Mouse (Mus musculus) midbrain, embryonic 11.5 days (tissue): Measurements from ENCODE around the gene Jpt2. TPM values are rescaled to one million over a fixed set of nuclear protein-coding genes. Genes with fewer than 3 reads are reported as not detected.

Experiments used
- ATAC-seq: fragments of 200-750 bp; cut with Nextera tagmentation; 2 replicates; pipeline ENCODE4 v1.8.0; 2017; ENCODE audit warnings: moderate TSS enrichment, moderate library complexity; ENCODE audit not compliant: low FRiP score
- DNase-seq: peaks from one replicate; pipeline ENCODE4 v3.0.0; 2015; ENCODE audit warnings: low spot score; ENCODE audit errors: missing footprints
- H3K27ac ChIP-seq: fragments of 300-500 bp; sonication (generic); 2 replicates; pipeline ENCODE4 v1.5.1; 2014; ENCODE audit warnings: low read depth, low read length
- H3K27me3 ChIP-seq: fragments of 300-500 bp; sonication (generic); 2 replicates; pipeline ENCODE4 v1.6.1; 2014; ENCODE audit warnings: mild to moderate bottlenecking, low read length, moderate library complexity, mixed read lengths; ENCODE audit not compliant: control insufficient read depth, insufficient read depth
- H3K36me3 ChIP-seq: fragments of 300-500 bp; sonication (generic); 2 replicates; pipeline ENCODE4 v1.6.1; 2014; ENCODE audit warnings: mild to moderate bottlenecking, low read length, moderate library complexity, mixed read lengths; ENCODE audit not compliant: control insufficient read depth, insufficient read depth
- H3K4me1 ChIP-seq: fragments of 300-500 bp; sonication (generic); 2 replicates; pipeline ENCODE4 v1.6.1; 2014; ENCODE audit warnings: low read length; ENCODE audit not compliant: control insufficient read depth, insufficient read depth
- H3K4me2 ChIP-seq: fragments of 300-500 bp; sonication (generic); 2 replicates; pipeline ENCODE4 v1.6.1; 2014; ENCODE audit warnings: mild to moderate bottlenecking, moderate library complexity
- H3K4me3 ChIP-seq: fragments of 300-500 bp; sonication (generic); 2 replicates; pipeline ENCODE4 v1.5.1; 2014; ENCODE audit warnings: low read depth, low read length
- H3K9ac ChIP-seq: fragments of 300-500 bp; sonication (generic); 2 replicates; pipeline ENCODE4 v1.6.1; 2014; ENCODE audit warnings: low read length
- H3K9me3 ChIP-seq: fragments of 300-500 bp; sonication (generic); 2 replicates; pipeline ENCODE4 v1.6.1; 2016; ENCODE audit warnings: low read length; ENCODE audit not compliant: control insufficient read depth
- WGBS: fragments of 180-500 bp; shearing (Covaris S2); extraction: QIAGEN DNeasy Blood & Tissue Kit; methylation state at CpG from one replicate; pipeline ENCODE4 v1.1.7; 2014; 5-methylcytosine and 5-hydroxymethylcytosine counted together
- polyA plus RNA-seq: library from polyadenylated mRNA; unstranded; fragments of >200 nt; fragmentation: Nextera tagmentation; extraction: Ambion mirVana; gene quantifications from 2 replicates; pipeline ENCODE4 v1.2.1, GENCODE M21; 2014

Jpt2 gene
- polyA plus RNA-seq, 1 experiment from 2014 or later = 284 TPM

DNA sequence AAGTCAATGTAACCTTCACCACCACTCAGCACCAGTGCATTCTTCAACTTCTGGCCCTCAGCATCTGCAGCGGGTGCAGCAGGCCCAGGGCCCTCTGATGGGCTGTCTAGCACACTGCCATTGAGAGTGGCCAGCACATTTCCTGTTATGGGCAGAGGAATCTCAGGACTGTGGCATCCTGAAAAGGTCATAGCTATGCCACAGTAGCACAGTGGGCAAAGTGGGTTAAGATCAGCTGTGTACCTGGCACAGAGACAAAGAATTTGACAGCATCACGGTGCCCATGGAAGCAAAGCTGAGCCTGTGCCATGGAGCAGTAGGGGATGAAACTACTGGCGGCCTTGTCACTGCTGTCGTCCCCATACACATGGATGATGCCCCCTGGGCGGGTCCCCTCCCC is 61.3 kb downstream of the Jpt2 start:
- H3K9me3 ChIP-seq = no peaks in the 10 kb centered on the region
- DNase-seq = no peak
- no peak for ATAC-seq
- no peak overlapping the region for H3K9ac ChIP-seq
- H3K27ac ChIP-seq = no peak overlapping the region
- H3K27me3 ChIP-seq = no peaks in the 10 kb centered on the region
- H3K4me2 ChIP-seq = no peak overlapping the region
- WGBS = 90% methylated on average over 5 of the region's 5 CpGs
- H3K36me3 ChIP-seq = peaks cover 38% of the 10 kb centered on the region
- H3K4me1 ChIP-seq = peaks cover 20% of the 10 kb centered on the region
- H3K4me3 ChIP-seq = no peak overlapping the region

DNA sequence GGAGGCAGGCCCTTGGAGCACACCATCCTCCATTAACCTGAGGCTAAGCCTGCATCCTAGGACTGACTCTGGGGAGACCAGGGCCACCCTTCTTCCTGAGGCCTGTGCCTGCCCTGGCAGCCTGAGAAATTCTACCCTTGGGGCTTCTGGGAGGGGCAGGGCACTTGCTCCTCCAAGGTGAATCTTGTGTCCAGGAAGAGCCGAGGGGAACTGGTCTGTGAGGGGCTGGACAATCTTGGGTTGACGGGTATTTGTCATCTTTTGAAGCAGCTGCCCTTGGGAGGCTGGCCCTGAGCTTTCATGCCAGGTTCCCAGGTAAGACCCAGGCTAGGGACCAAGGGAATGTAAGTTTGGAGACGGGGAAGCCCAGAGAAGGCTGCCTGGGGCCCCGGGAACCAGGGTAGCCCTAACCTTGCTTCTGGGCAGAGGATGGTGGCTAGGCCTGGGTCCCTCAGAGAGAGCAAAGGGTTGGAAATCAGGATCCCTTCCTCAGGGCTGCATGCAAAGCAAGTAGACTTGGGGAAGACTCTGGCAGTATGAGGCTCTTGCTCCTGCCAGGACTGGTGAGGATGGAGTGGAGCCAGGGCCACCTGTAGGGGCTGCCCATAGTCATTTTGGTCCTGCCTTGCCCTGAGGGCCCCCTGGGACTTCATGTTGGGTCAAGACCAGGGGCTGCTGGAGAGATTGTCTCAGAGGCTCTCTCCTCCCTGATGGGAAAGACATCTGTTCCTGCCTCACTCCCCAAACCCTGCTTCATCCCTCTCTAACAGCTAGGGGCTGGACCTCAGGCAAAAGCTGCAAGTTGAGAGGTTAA is 62.2 kb downstream of the Jpt2 start:
- Histone ChIP-seq H3K4me1 (peaks cover 25% of the 10 kb centered on the region), H3K4me3 (no peak overlapping the region), H3K9ac (no peak overlapping the region)

DNA sequence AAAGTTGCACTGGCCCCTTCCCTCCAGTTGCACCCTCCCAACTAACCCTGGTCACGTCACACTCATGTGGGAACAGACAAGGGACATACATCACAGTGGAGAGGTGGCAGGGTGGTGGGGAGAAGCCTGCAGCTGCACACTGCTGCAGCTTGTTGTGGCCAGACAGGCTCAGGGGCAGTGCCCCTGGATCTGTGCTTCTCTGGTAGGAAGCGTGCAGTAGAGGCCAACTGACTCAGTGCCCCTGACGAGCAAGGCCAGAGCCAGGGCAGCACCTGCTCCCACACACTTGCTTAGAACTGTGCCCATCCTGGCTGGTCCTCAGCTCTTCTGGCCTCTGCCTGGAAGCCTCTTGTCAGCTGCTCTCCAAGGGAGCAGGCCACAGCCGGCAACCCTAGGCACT is 62.9 kb downstream of the Jpt2 start:
- no peaks in the 10 kb centered on the region for H3K9me3 ChIP-seq
- H3K27ac ChIP-seq = no peak overlapping the region
- H3K4me2 ChIP-seq = peak overlapping the region; percentile 70; the same call in 1 of the 2 replicates
- DNase-seq (peak; percentile 83), ATAC-seq (no peak)
- H3K27me3 ChIP-seq = no peaks in the 10 kb centered on the region
- H3K9ac ChIP-seq = 0 out of 2 replicates have a peak overlapping the region, but pooled peaks have one; percentile 90
- 85% methylated on average over 4 of the region's 4 CpGs for WGBS
- peaks cover 33% of the 10 kb centered on the region for H3K36me3 ChIP-seq
- H3K4me3 ChIP-seq = peak overlapping the region; percentile 90; the same call in 1 of the 2 replicates
- H3K4me1 ChIP-seq = peaks cover 25% of the 10 kb centered on the region

More for the DNA sequence above, 62.2 kb downstream of the Jpt2 start:
- no peak for DNase-seq
- ATAC-seq = no peak
- H3K9me3 ChIP-seq = no peaks in the 10 kb centered on the region
- peaks cover 35% of the 10 kb centered on the region for H3K36me3 ChIP-seq
- no peaks in the 10 kb centered on the region for H3K27me3 ChIP-seq
- 78% methylated on average over 4 of the region's 4 CpGs for WGBS
- no peak overlapping the region for H3K27ac ChIP-seq
- H3K4me2 ChIP-seq = no peak overlapping the region

DNA sequence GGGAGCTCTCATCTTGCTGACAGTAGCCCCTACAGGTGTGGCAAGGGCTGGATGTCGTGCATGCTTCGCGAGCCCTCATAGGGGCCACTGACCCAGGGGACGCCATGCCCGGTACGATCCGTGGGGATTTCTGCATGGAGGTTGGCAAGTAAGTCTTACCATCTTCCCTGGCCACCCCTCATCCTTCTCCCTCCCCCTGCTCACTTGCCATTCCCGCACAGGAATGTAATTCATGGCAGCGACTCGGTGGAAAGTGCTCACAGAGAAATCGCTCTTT is 63.6 kb downstream of the Jpt2 start:
- Histone ChIP-seq H3K9ac (peak overlapping the region; percentile 90), H3K36me3 (peaks cover 34% of the 10 kb centered on the region), H3K4me2 (peak overlapping the region; percentile 70), H3K4me1 (peaks cover 25% of the 10 kb centered on the region), H3K27me3 (no peaks in the 10 kb centered on the region), H3K9me3 (no peaks in the 10 kb centered on the region), H3K27ac (no peak overlapping the region), H3K4me3 (peak overlapping the region; percentile 90)
- peak; percentile 87 for DNase-seq
- WGBS = 50% methylated on average over 11 of the region's 11 CpGs
- ATAC-seq = no peak

DNA sequence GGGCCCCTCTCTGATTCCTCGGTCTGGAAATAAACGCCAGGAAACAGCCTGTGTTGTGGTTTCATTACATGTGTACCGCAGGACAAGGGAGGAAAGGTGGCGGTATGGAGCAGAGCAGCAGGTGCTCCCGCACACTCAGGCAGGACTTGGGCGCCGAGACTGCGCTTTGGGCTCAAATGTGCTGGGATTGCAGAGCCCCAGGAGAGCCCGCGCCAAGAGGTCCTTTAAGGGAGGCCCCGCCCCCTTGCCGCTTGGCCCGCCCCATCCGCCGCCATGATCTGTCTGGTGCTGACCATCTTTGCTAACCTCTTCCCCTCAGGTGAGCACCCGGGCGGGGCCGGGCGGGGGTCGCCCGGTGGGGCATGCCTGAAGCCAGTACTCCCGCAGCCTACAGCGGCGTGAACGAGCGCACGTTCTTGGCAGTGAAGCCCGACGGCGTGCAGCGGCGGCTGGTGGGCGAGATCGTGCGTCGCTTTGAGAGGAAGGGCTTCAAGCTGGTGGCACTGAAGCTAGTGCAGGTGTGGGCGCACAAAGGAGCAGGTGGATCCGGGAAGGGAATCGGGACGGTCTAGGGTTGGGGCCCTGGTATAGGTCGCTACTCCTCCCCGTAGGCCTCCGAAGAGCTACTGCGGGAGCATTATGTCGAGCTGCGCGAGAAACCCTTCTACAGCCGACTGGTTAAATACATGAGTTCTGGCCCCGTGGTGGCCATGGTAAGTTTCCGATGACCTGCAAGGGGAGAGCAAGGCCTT is 64.1 kb downstream of the Jpt2 start, which contains the start of gene Nme3:
Gene Nme3, plus strand, starts transcription at position 260 of the 752 bp plus-strand sequence.
- DNase-seq (peak; percentile 94), ATAC-seq (peak; percentile 75)
- Histone ChIP-seq H3K27ac (peak within 1 kb of the TSS; percentile 56), H3K27me3 (no peaks in the 10 kb centered on the region), H3K36me3 (peaks cover 33% of the 10 kb centered on the region), H3K9ac (peak within 1 kb of the TSS; percentile 90), H3K4me2 (peak within 1 kb of the TSS; percentile 70), H3K4me1 (peaks cover 25% of the 10 kb centered on the region), H3K9me3 (no peaks in the 10 kb centered on the region), H3K4me3 (peak within 1 kb of the TSS; percentile 90)
- WGBS = 2% methylated on average over 47 of the region's 50 CpGs

DNA sequence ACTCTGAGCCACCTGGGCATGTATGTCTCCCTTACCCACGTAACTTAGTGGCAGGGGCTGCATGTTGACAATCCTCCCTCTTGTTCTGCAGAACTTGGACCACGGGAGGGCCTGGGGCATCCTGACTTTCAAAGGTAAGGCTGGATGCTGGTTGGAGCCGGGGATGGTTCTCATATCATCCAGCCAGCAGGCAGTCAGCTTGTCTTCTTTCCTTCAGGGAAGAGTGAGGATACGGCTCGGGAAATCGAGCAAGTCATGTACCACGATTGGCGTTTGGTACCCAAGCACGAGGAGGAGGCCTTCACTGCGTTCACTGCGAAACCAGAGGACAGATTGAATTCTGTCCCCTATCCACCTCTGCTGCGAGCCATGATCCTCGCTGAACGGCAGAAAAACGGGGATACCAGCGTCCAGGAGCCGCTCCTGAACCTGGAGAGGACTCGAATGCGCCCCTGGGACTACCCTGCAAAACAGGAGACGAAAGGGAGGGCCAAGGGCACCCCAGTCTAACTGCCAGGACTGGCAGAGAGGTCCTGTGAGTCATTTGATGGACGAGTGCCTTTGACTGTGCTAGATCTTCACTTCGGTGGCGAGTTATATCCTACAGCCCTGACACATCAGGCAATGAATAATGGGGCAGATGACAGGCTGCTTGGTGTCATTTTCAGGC is 64.8 kb downstream of the Jpt2 start:
- no peaks in the 10 kb centered on the region for H3K27me3 ChIP-seq
- H3K36me3 ChIP-seq = peaks cover 35% of the 10 kb centered on the region
- H3K27ac ChIP-seq = no peak overlapping the region
- peak overlapping the region; percentile 90 for H3K4me3 ChIP-seq
- H3K4me2 ChIP-seq = peak overlapping the region; percentile 70
- DNase-seq = peak; percentile 92
- H3K9me3 ChIP-seq = no peaks in the 10 kb centered on the region
- H3K4me1 ChIP-seq = peaks cover 25% of the 10 kb centered on the region
- ATAC-seq = 0 out of 2 replicates have a peak, but pooled peaks have one; percentile 1
- H3K9ac ChIP-seq = peak overlapping the region; percentile 90
- WGBS = 12% methylated on average over 23 of the region's 23 CpGs

DNA sequence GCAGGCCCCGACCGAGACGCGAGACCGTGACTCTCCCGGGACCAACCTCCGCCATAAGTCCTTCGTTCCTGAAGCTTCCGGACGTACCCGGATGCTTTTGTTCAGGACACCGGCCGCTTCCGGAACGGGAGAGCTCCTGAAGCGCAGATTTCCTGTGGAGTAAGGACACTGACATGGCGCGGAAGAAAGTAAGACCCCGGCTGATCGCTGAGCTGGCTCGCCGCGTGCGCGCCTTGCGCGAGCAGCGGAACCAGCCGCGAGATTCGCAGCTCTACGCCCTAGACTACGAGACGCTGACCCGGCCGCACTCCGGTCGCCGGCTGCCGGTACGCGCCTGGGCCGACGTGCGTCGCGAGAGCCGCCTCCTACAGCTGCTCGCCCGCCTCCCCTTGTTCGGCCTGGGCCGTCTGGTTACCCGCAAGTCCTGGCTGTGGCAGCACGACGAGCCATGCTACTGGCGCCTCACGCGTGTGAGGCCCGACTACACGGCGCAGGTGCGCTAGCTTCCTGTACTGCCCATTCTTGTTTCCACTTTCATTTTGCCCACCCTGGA is 65.4 kb downstream of the Jpt2 start, which contains the start of the genes Eme2 and Mrps34:
Gene Eme2, minus strand, starts transcription at position 93 of the 553 bp plus-strand sequence.
Gene Mrps34, plus strand, starts transcription at position 122 of the 553 bp plus-strand sequence.
- WGBS = under 1% methylated on average over 62 of the region's 62 CpGs
- peak; percentile 98 for DNase-seq
- Histone ChIP-seq H3K36me3 (peaks cover 34% of the 10 kb centered on the region), H3K4me2 (peak within 1 kb of the TSS; percentile 70), H3K4me1 (peaks cover 25% of the 10 kb centered on the region), H3K9me3 (no peaks in the 10 kb centered on the region), H3K27ac (peak within 1 kb of the TSS; percentile 56), H3K27me3 (no peaks in the 10 kb centered on the region), H3K9ac (peak within 1 kb of the TSS; percentile 90), H3K4me3 (peak within 1 kb of the TSS; percentile 90)
- peak; percentile 62 for ATAC-seq

DNA sequence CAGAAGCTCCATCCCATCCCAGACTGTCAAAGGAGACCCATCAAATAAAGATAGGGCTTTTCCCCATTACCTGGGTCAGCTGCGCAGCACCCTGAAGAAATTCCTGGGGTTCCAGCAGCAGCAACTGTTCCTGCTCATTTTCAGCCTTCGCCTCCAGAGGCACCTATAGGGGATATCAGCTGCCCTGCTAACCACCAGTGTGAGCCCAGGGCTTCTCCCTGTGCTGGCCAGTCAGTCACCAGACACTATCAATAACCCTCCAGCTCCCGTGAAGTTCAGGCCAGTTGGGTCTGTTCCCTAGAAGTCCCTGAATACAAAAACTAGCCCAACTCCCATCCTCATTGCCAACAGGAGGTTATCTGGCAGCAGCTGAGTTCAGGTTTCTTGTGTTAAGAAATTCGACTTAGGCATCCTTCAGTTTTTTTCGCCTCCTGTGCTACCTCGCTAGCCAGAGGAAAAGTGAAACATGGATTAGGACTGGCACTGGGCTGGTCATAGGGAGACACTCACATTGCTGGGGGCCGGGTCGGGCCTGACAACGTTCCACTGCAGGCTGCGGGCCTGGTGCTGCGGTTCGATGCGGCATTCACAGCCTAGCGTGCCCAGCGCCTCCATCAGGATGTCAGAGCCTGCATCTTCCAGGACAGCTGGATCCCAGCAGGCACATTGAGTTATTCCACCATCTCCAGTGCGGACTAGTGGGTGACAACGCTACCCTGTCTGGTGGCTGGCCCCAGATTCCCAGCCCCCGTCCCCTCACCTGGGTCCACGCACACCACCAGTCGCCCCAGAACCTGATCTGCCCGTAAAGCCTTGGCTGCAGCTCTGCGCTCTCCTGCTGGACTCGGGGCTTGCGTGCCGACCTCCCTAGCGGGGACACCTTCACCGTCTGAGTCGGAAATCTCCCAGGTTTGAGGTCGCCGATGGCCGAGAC is 66.2 kb downstream of the Jpt2 start:
- 10% methylated on average over 31 of the region's 31 CpGs for WGBS
- Histone ChIP-seq H3K27me3 (no peaks in the 10 kb centered on the region), H3K9me3 (no peaks in the 10 kb centered on the region), H3K4me1 (peaks cover 25% of the 10 kb centered on the region), H3K9ac (peak overlapping the region; percentile 90), H3K36me3 (peaks cover 26% of the 10 kb centered on the region), H3K27ac (peak overlapping the region; percentile 44; the same call in 1 of the 2 replicates), H3K4me3 (peak overlapping the region; percentile 90), H3K4me2 (peak overlapping the region; percentile 70)
- ATAC-seq (peak; percentile 22), DNase-seq (no peak)
